Mouse (Mus musculus): ENCODE measurements around the gene Adam10. TPM values are rescaled to one million over a fixed set of nuclear protein-coding genes. Genes with fewer than 3 reads are reported as not detected.
A peak's percentile ranks its signal among the peaks of the same experiment; 100 is the strongest.

Gene Adam10
- polyA plus RNA-seq, 1 experiment from 2014 or later = 64.6 TPM

- H3K4me2 ChIP-seq (replicated peaks; ENCODE audit: low read depth, low read length) = 0 out of 2 replicates have a peak overlapping the region, but pooled peaks have one; percentile 1
- H3K4me1 ChIP-seq (ENCODE audit: insufficient read depth, low read depth, low read length) = no peaks in the 10 kb centered on the region
- TF ChIP-seq CTCF (IDR thresholded peaks at IDR 0.05) (no peak), EP300 (IDR thresholded peaks at IDR 0.05) (no peak)
- WGBS = 49% methylated on average over 2 of the region's 2 CpGs
- ATAC-seq (no peak), DNase-seq (ENCODE audit: low spot score) (no peak)
- no peak overlapping the region for H3K9ac ChIP-seq (replicated peaks; ENCODE audit: low read depth)
- H3K4me3 ChIP-seq (ENCODE audit: low read depth, low read length) = no peak overlapping the region
- no peaks in the 10 kb centered on the region for H3K36me3 ChIP-seq (ENCODE audit: insufficient read depth, low read length)
- H3K27ac ChIP-seq (ENCODE audit: low read length) = no peak overlapping the region
- no peaks in the 10 kb centered on the region for H3K27me3 ChIP-seq (replicated peaks; ENCODE audit: insufficient read depth, low read length)
- H3K9me3 ChIP-seq (ENCODE audit: low read length) = no peaks in the 10 kb centered on the region
Observed at GRCm38 (mm10) chr9:70653875-70654274, 24.9 kb upstream of the Adam10 start.

- Histone ChIP-seq H3K27me3 (replicated peaks; ENCODE audit: insufficient read depth, low read length) (no peaks in the 10 kb centered on the region), H3K4me3 (ENCODE audit: low read depth, low read length) (no peak overlapping the region), H3K27ac (ENCODE audit: low read length) (no peak overlapping the region), H3K9me3 (ENCODE audit: low read length) (no peaks in the 10 kb centered on the region), H3K4me1 (ENCODE audit: insufficient read depth, low read depth, low read length) (no peaks in the 10 kb centered on the region), H3K4me2 (replicated peaks; ENCODE audit: low read depth, low read length) (peak overlapping the region; percentile 1; the same call in 1 of the 2 replicates), H3K36me3 (ENCODE audit: insufficient read depth, low read length) (no peaks in the 10 kb centered on the region), H3K9ac (replicated peaks; ENCODE audit: low read depth) (no peak overlapping the region)
- WGBS = 74% methylated on average over 4 of the region's 4 CpGs
- no peak for ATAC-seq
- TF ChIP-seq EP300 (IDR thresholded peaks at IDR 0.05) = no peak
- no peak for TF ChIP-seq CTCF (IDR thresholded peaks at IDR 0.05)
- no peak for DNase-seq (ENCODE audit: low spot score)
Observed at GRCm38 (mm10) chr9:70654496-70654895, 24.3 kb upstream of the Adam10 start.

GRCm38 (mm10) chr9:70655764-70656129 is 23.1 kb upstream of the Adam10 start:
- Histone ChIP-seq H3K27me3 (replicated peaks; ENCODE audit: insufficient read depth, low read length) (no peaks in the 10 kb centered on the region), H3K4me3 (ENCODE audit: low read depth, low read length) (peak overlapping the region; percentile 93), H3K9ac (replicated peaks; ENCODE audit: low read depth) (peak overlapping the region; percentile 73; the same call in 1 of the 2 replicates), H3K4me2 (replicated peaks; ENCODE audit: low read depth, low read length) (peak overlapping the region; percentile 92), H3K36me3 (ENCODE audit: insufficient read depth, low read length) (no peaks in the 10 kb centered on the region), H3K4me1 (ENCODE audit: insufficient read depth, low read depth, low read length) (no peaks in the 10 kb centered on the region), H3K27ac (ENCODE audit: low read length) (no peak overlapping the region), H3K9me3 (ENCODE audit: low read length) (no peaks in the 10 kb centered on the region)
- 28% methylated on average over 2 of the region's 2 CpGs for WGBS
- ATAC-seq (no peak), DNase-seq (ENCODE audit: low spot score) (no peak)
- no peak for TF ChIP-seq EP300 (IDR thresholded peaks at IDR 0.05)
- TF ChIP-seq CTCF (IDR thresholded peaks at IDR 0.05) = no peak

- no peaks in the 10 kb centered on the region for H3K27me3 ChIP-seq (replicated peaks; ENCODE audit: insufficient read depth, low read length)
- DNase-seq (ENCODE audit: low spot score) (peak; percentile 74), ATAC-seq (peak; percentile 5)
- H3K9me3 ChIP-seq (ENCODE audit: low read length) = no peaks in the 10 kb centered on the region
- H3K9ac ChIP-seq (replicated peaks; ENCODE audit: low read depth) = peak within 1 kb of the TSS; percentile 73
- peak within 1 kb of the TSS; percentile 93 for H3K4me3 ChIP-seq (ENCODE audit: low read depth, low read length)
- H3K27ac ChIP-seq (ENCODE audit: low read length) = peak within 1 kb of the TSS; percentile 92
- H3K36me3 ChIP-seq (ENCODE audit: insufficient read depth, low read length) = no peaks in the 10 kb centered on the region
- peak within 1 kb of the TSS; percentile 92 for H3K4me2 ChIP-seq (replicated peaks; ENCODE audit: low read depth, low read length)
- no peaks in the 10 kb centered on the region for H3K4me1 ChIP-seq (ENCODE audit: insufficient read depth, low read depth, low read length)
- WGBS = under 1% methylated on average over 46 of the region's 72 CpGs
- TF ChIP-seq CTCF (IDR thresholded peaks at IDR 0.05) (no peak), EP300 (IDR thresholded peaks at IDR 0.05) (no peak)
Observed at GRCm38 (mm10) chr9:70656130-70657007, 22.4 kb upstream of the Adam10 start, which contains the start of gene Gm10642. Gene Gm10642, plus strand, starts transcription at chr9:70656251.

GRCm38 (mm10) chr9:70657013-70657967 is 21.5 kb upstream of the Adam10 start, which contains the start of gene Mindy2:
Gene Mindy2, minus strand, starts transcription at chr9:70657174.
- Histone ChIP-seq H3K27ac (ENCODE audit: low read length) (peak within 1 kb of the TSS; percentile 92), H3K4me2 (replicated peaks; ENCODE audit: low read depth, low read length) (peak within 1 kb of the TSS; percentile 92), H3K4me3 (ENCODE audit: low read depth, low read length) (peak within 1 kb of the TSS; percentile 93), H3K9me3 (ENCODE audit: low read length) (no peaks in the 10 kb centered on the region), H3K4me1 (ENCODE audit: insufficient read depth, low read depth, low read length) (no peaks in the 10 kb centered on the region), H3K36me3 (ENCODE audit: insufficient read depth, low read length) (no peaks in the 10 kb centered on the region), H3K27me3 (replicated peaks; ENCODE audit: insufficient read depth, low read length) (no peaks in the 10 kb centered on the region), H3K9ac (replicated peaks; ENCODE audit: low read depth) (peak within 1 kb of the TSS; percentile 73)
- TF ChIP-seq CTCF (IDR thresholded peaks at IDR 0.05) (no peak; the same call in 1 of the 2 replicates), EP300 (IDR thresholded peaks at IDR 0.05) (no peak)
- ATAC-seq (peak; percentile 98), DNase-seq (ENCODE audit: low spot score) (peak; percentile 99)
- WGBS = 1% methylated on average over 64 of the region's 67 CpGs

GRCm38 (mm10) chr9:70658266-70658665 is 20.5 kb upstream of the Adam10 start:
- no peaks in the 10 kb centered on the region for H3K36me3 ChIP-seq (ENCODE audit: insufficient read depth, low read length)
- no peak overlapping the region for H3K27ac ChIP-seq (ENCODE audit: low read length)
- no peak overlapping the region for H3K4me3 ChIP-seq (ENCODE audit: low read depth, low read length)
- no peaks in the 10 kb centered on the region for H3K9me3 ChIP-seq (ENCODE audit: low read length)
- no peaks in the 10 kb centered on the region for H3K4me1 ChIP-seq (ENCODE audit: insufficient read depth, low read depth, low read length)
- ATAC-seq (no peak), DNase-seq (ENCODE audit: low spot score) (no peak)
- TF ChIP-seq EP300 (IDR thresholded peaks at IDR 0.05) = no peak
- H3K27me3 ChIP-seq (replicated peaks; ENCODE audit: insufficient read depth, low read length) = no peaks in the 10 kb centered on the region
- H3K4me2 ChIP-seq (replicated peaks; ENCODE audit: low read depth, low read length) = no peak overlapping the region
- WGBS = 68% methylated on average over 2 of the region's 2 CpGs
- H3K9ac ChIP-seq (replicated peaks; ENCODE audit: low read depth) = no peak overlapping the region
